Mouse (Mus musculus) midbrain, embryonic 10.5 days (tissue): ENCODE data around the gene Adm2. TPM values are rescaled to one million over a fixed set of nuclear protein-coding genes. Genes with fewer than 3 reads are reported as not detected.
A peak's percentile ranks its signal among the peaks of the same experiment; 100 is the strongest.

Experiments
- DNase-seq: peaks from one replicate; pipeline ENCODE4 v3.0.0-alpha.2; 2017; ENCODE audit warnings: low spot score
- H3K27ac ChIP-seq: fragments of 300-500 bp; sonication (generic); replicated peaks from 2 replicates; pipeline ENCODE4 v1.5.1; 2016; ENCODE audit warnings: mild to moderate bottlenecking
- H3K27me3 ChIP-seq: fragments of 300-500 bp; sonication (generic); 2 replicates; pipeline ENCODE4 v1.6.1; 2016; ENCODE audit warnings: low read depth, mild to moderate bottlenecking; ENCODE audit not compliant: poor library complexity, severe bottlenecking
- H3K36me3 ChIP-seq: fragments of 300-500 bp; sonication (generic); 2 replicates; pipeline ENCODE4 v1.6.1; 2016; ENCODE audit warnings: mild to moderate bottlenecking, moderate library complexity
- H3K4me1 ChIP-seq: fragments of 300-500 bp; sonication (generic); 2 replicates; pipeline ENCODE4 v1.6.1; 2016
- H3K4me3 ChIP-seq: fragments of 300-500 bp; sonication (generic); 2 replicates; pipeline ENCODE4 v1.5.1; 2016; ENCODE audit warnings: mild to moderate bottlenecking, moderate library complexity
- H3K9me3 ChIP-seq: fragments of 300-500 bp; sonication (generic); replicated peaks from 2 replicates; pipeline ENCODE4 v1.6.1; 2016; ENCODE audit warnings: mild to moderate bottlenecking
- WGBS: fragments of 180-500 bp; shearing (Covaris S2); methylation state at CpG from one replicate; pipeline ENCODE4 v1.1.7; 2016; 5-methylcytosine and 5-hydroxymethylcytosine counted together
- microRNA-seq: library from miRNA; unstranded; fragments of <30 nt; microRNA quantifications from one replicate; pipeline ENCODE4, GENCODE M21; 2017
- polyA plus RNA-seq: library from polyadenylated mRNA; unstranded; fragments of >200 nt; fragmentation: Nextera tagmentation; extraction: Ambion mirVana; gene quantifications from 2 replicates; pipeline ENCODE4 v1.2.1, GENCODE M21; 2016

Adm2 gene
- polyA plus RNA-seq, 1 experiment from 2014 or later, result 0.21 TPM

DNA sequence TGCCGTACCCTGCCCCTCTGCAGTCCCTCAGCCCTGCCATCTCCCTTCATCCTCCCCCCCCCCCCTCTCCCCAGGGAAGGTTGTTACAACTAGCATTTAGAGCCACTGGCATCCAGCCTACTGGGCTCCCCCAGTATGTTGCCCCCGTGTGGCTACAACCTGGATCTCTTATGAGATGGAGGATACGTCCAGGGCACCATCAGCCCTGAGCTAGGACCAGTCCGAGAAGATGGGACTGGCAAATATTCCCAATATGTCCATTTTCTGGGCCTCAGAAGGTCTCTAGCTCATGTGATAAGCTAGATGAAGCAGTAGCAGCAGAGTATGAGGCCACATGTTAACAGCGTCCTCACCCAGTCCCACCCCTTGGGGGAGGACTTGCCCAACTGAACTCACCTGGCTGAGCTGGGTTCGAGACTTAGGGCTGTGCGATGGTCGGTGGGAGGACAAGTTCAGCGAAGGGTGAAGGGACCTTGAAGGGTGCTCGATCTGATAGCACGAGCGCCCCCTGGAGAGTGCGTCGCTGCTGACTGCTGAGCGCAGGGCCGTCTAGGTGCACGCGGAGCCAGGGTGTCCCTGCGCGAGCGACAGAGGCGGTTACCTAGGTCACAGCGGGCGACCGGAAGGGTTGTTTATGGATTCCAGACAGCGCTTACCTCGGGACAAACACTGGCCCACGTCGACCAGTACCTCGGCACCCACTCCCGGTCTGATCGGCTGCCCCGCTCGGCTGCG lies 50.7 kb downstream of the Adm2 start:
- Histone ChIP-seq H3K36me3 (peaks cover 48% of the 10 kb centered on the region), H3K4me1 (peaks cover 38% of the 10 kb centered on the region), H3K27ac (peak overlapping the region; percentile 95), H3K9me3 (no peaks in the 10 kb centered on the region), H3K4me3 (peak overlapping the region; percentile 76), H3K27me3 (peaks cover 35% of the 10 kb centered on the region)
- peak; percentile 77 for DNase-seq
- WGBS, result 3% methylated on average over 35 of the region's 35 CpGs

DNA sequence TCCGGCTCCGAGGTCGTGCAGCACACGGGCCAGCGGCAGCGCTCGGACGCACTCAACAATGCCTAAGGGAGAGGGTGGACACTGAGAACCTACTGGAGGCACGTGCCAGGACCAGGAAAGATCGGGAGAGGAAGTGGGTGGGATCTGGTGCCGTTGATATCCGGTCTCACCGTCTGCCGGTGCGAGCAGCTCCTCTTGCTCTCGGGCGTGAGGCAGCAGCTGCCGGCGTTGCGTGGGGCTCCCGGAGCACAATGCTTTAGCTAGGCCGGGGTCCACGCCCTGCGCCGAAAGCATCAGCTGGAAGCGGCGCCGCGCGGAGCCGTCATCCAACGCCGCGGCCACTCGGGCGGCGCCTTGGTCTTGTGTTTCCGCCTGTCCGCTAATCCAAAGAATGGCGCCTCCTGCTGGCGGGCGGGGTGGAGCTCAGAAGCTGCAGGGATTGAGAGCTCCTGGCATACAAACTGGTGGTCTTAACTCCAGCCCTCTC lies 51.3 kb downstream of the Adm2 start, which contains the start of gene Sco2:
TSS of gene Sco2 (minus strand) at position 85 of the 487 bp plus-strand sequence.
- H3K4me3 ChIP-seq, result peak within 1 kb of the TSS; percentile 76
- H3K4me1 ChIP-seq, result peaks cover 44% of the 10 kb centered on the region
- WGBS, result under 1% methylated on average over 42 of the region's 42 CpGs
- H3K9me3 ChIP-seq, result no peaks in the 10 kb centered on the region
- peak within 1 kb of the TSS; percentile 95 for H3K27ac ChIP-seq
- peaks cover 41% of the 10 kb centered on the region for H3K27me3 ChIP-seq
- DNase-seq, result peak; percentile 96
- peaks cover 42% of the 10 kb centered on the region for H3K36me3 ChIP-seq

Small RNA genes within 50 kb of the gene (microRNA-seq; reads per million reads assigned to microRNA genes)
- not detected for gene Mir6959

Other genes with a start within 250 kb of the Adm2 start
- gene Trabd, start 247.6 kb upstream of the Adm2 start, polyA plus RNA-seq, result 53.6 and 53.7 TPM in 2 replicates
- gene Selenoo, start 233.6 kb upstream of the Adm2 start, polyA plus RNA-seq, result 16.2 and 19.3 TPM in 2 replicates
- gene Tubgcp6, start 199.6 kb upstream of the Adm2 start, polyA plus RNA-seq, result 24.7 and 25.6 TPM in 2 replicates
- gene Hdac10, start 194.0 kb upstream of the Adm2 start, polyA plus RNA-seq, result 18.7 and 20.3 TPM in 2 replicates
- gene Mapk12, start 182.0 kb upstream of the Adm2 start, polyA plus RNA-seq, result 31.8 and 36.7 TPM in 2 replicates
- 38.8 and 47.4 TPM in 2 replicates for gene Mapk11, start 173.1 kb upstream of the Adm2 start, polyA plus RNA-seq
- 130 and 144 TPM in 2 replicates for gene Plxnb2, start 141.9 kb upstream of the Adm2 start, polyA plus RNA-seq
- gene Dennd6b, start 126.2 kb upstream of the Adm2 start, polyA plus RNA-seq, result 27.7 and 37.3 TPM in 2 replicates
- 25.4 and 41.8 TPM in 2 replicates for gene Ppp6r2, start 111.2 kb upstream of the Adm2 start, polyA plus RNA-seq
- 78.3 and 93.5 TPM in 2 replicates for gene Sbf1, start 7.4 kb upstream of the Adm2 start, polyA plus RNA-seq
- not detected in 2 replicates for gene Miox, start 11.7 kb downstream of the Adm2 start, polyA plus RNA-seq
- 53.7 and 56.2 TPM in 2 replicates for gene Lmf2, start 32.9 kb downstream of the Adm2 start, polyA plus RNA-seq
- gene Ncaph2, start 33.0 kb downstream of the Adm2 start, polyA plus RNA-seq, result 191 and 197 TPM in 2 replicates
- gene Sco2, start 51.1 kb downstream of the Adm2 start, polyA plus RNA-seq, result 6.4 and 7.1 TPM in 2 replicates
- gene Tymp, start 54.3 kb downstream of the Adm2 start, polyA plus RNA-seq, result 1.5 and 1.6 TPM in 2 replicates
- 0.11 and 0.99 TPM in 2 replicates for gene Odf3b, start 56.6 kb downstream of the Adm2 start, polyA plus RNA-seq
- gene Klhdc7b, start 62.2 kb downstream of the Adm2 start, polyA plus RNA-seq, result not detected in 2 replicates
- not detected in 2 replicates for gene Syce3, start 87.8 kb downstream of the Adm2 start, polyA plus RNA-seq
- 0.83 and 0.97 TPM in 2 replicates for gene Cpt1b, start 103.1 kb downstream of the Adm2 start, polyA plus RNA-seq
- 4.7 and 5.4 TPM in 2 replicates for gene C730034F03Rik, start 106.9 kb downstream of the Adm2 start, polyA plus RNA-seq
- 0.20 TPM in 1 of 2 replicates, not detected in the other for gene Gm44502, start 107.0 kb downstream of the Adm2 start, polyA plus RNA-seq
- gene Chkb, start 107.2 kb downstream of the Adm2 start, polyA plus RNA-seq, result 44.1 and 53.4 TPM in 2 replicates
- 26.4 and 38.3 TPM in 2 replicates for gene Mapk8ip2, start 131.2 kb downstream of the Adm2 start, polyA plus RNA-seq
- gene Arsa, start 154.7 kb downstream of the Adm2 start, polyA plus RNA-seq, result 13.5 and 14.0 TPM in 2 replicates
- 2.1 and 2.6 TPM in 2 replicates for gene Shank3, start 176.9 kb downstream of the Adm2 start, polyA plus RNA-seq
- 0.10 and 0.47 TPM in 2 replicates for gene Acr, start 245.6 kb downstream of the Adm2 start, polyA plus RNA-seq